Comparison of ENCODE assay signal across 10 mouse cellular contexts in genomic region chrX:106766812-106767211, GRCm38 (mm10).
DNase-seq lines count a peak whose midpoint lies in the region; ATAC-seq lines count a peak whose summit lies in the region.
"Had no signal": no experiment of that assay in that cellular context is flagged by ENCODE, and none has a peak within 500 bp of the region (broad histone marks: within the 10 kb centered on the region; RNA-seq: fewer than 3 reads in every experiment).

No protein-coding gene starts in this region.

- peak; percentile 38 for DNase-seq in hindbrain, embryonic 14.5 days (ENCODE audit: low spot score)
- DNase-seq in thymus, postnatal 0 days (ENCODE audit: low spot score): peak; percentile 12
- no peak for DNase-seq in thymus, postnatal 4 days
- DNase-seq in embryo, embryonic 10.5 days (ENCODE audit: low spot score): peak; percentile 46
- peak; percentile 0 for DNase-seq in telencephalon, adult 2 months (ENCODE audit: low read depth, low spot score)
- no peak for DNase-seq in frontal cortex, postnatal 25 days (ENCODE audit: low spot score in 2 of 2)
- no peak for DNase-seq in thymus, postnatal 25 days
- DNase-seq: heart, adult 11 months had no signal

- H3K27me3 ChIP-seq in hindbrain, embryonic 14.5 days (ENCODE audit: control insufficient read depth, insufficient read depth, low read length): no peaks in the 10 kb centered on the region
- no peaks in the 10 kb centered on the region for H3K27me3 ChIP-seq in hindbrain, embryonic 16.5 days (replicated peaks; ENCODE audit: control insufficient read depth, insufficient read depth, low read length)

- H3K36me3 ChIP-seq in hindbrain, embryonic 14.5 days (replicated peaks; ENCODE audit: control insufficient read depth, insufficient read depth): no peaks in the 10 kb centered on the region
- no peaks in the 10 kb centered on the region for H3K36me3 ChIP-seq in hindbrain, embryonic 16.5 days (ENCODE audit: control insufficient read depth, insufficient read depth, low read length)

- H3K9me3 ChIP-seq in hindbrain, embryonic 14.5 days (ENCODE audit: control insufficient read depth, low read length): no peaks in the 10 kb centered on the region
- no peaks in the 10 kb centered on the region for H3K9me3 ChIP-seq in hindbrain, embryonic 16.5 days (ENCODE audit: control insufficient read depth, low read length)

- no peaks in the 10 kb centered on the region for H3K4me1 ChIP-seq in hindbrain, embryonic 14.5 days (replicated peaks; ENCODE audit: control insufficient read depth, insufficient read depth, low read length)
- H3K4me1 ChIP-seq in hindbrain, embryonic 16.5 days (ENCODE audit: control insufficient read depth, insufficient read depth, low read depth, low read length): no peaks in the 10 kb centered on the region

- no peak for ATAC-seq in hindbrain, embryonic 14.5 days (ENCODE audit: low FRiP score)
- ATAC-seq in hindbrain, embryonic 16.5 days: no peak

- H3K27ac ChIP-seq in hindbrain, embryonic 14.5 days: no peak overlapping the region
- no peak overlapping the region for H3K27ac ChIP-seq in hindbrain, embryonic 16.5 days (ENCODE audit: low read depth, low read length)
- H3K27ac ChIP-seq: macrophage had no signal

- 29% methylated on average over 1 of the region's 1 CpGs for WGBS in hindbrain, embryonic 14.5 days
- WGBS in hindbrain, embryonic 16.5 days: 31% methylated on average over 1 of the region's 1 CpGs

- H3K4me3 ChIP-seq in hindbrain, embryonic 14.5 days (replicated peaks; ENCODE audit: low read length): no peak overlapping the region
- H3K4me3 ChIP-seq in hindbrain, embryonic 16.5 days (ENCODE audit: low read length): no peak overlapping the region

- H3K4me2 ChIP-seq in hindbrain, embryonic 14.5 days (replicated peaks): no peak overlapping the region
- H3K4me2 ChIP-seq in hindbrain, embryonic 16.5 days (ENCODE audit: low read length): no peak overlapping the region

- H3K9ac ChIP-seq in hindbrain, embryonic 14.5 days: no peak overlapping the region
- H3K9ac ChIP-seq in hindbrain, embryonic 16.5 days (ENCODE audit: low read depth, low read length): no peak overlapping the region

Comparison
In these comparisons a context has a peak if more than half of its experiments do, and no peak if none do; other contexts are left out.
1. DNase-seq: peak in hindbrain, embryonic 14.5 days (single experiment), thymus, postnatal 0 days (single experiment), embryo, embryonic 10.5 days (single experiment) and telencephalon, adult 2 months (single experiment); none in thymus, postnatal 4 days (single experiment), frontal cortex, postnatal 25 days (0 of 2) and thymus, postnatal 25 days (single experiment).